Mouse (Mus musculus): ENCODE data around the gene Ankrd44.

Gene Ankrd44

GRCm38 (mm10) chr1:54851610-54852009, 74.6 kb downstream of the Ankrd44 start:
- DNase-seq (ENCODE audit: low read depth, low spot score) = no peak

GRCm38 (mm10) chr1:54850077-54850476, 76.1 kb downstream of the Ankrd44 start:
- no peak for DNase-seq (ENCODE audit: low read depth, low spot score)

GRCm38 (mm10) chr1:54847238-54847637, 78.9 kb downstream of the Ankrd44 start:
- DNase-seq (ENCODE audit: low read depth, low spot score) = peak; percentile 61

GRCm38 (mm10) chr1:54846346-54847000, 79.7 kb downstream of the Ankrd44 start:
- DNase-seq (ENCODE audit: low read depth, low spot score) = no peak

- DNase-seq (ENCODE audit: low read depth, low spot score) = no peak
Observed at GRCm38 (mm10) chr1:54844361-54844760, 81.8 kb downstream of the Ankrd44 start.

- DNase-seq (ENCODE audit: low read depth, low spot score) = no peak
Observed at GRCm38 (mm10) chr1:54842765-54843461, 83.3 kb downstream of the Ankrd44 start.

GRCm38 (mm10) chr1:54841788-54842187, 84.4 kb downstream of the Ankrd44 start:
- DNase-seq (ENCODE audit: low read depth, low spot score) = peak; percentile 89

GRCm38 (mm10) chr1:54840040-54840439, 86.1 kb downstream of the Ankrd44 start:
- DNase-seq (ENCODE audit: low read depth, low spot score) = peak; percentile 55

- no peak for DNase-seq (ENCODE audit: low read depth, low spot score)
Observed at GRCm38 (mm10) chr1:54838486-54838805, 87.7 kb downstream of the Ankrd44 start.

GRCm38 (mm10) chr1:54837721-54838485, 88.3 kb downstream of the Ankrd44 start:
- DNase-seq (ENCODE audit: low read depth, low spot score) = no peak

- no peak for DNase-seq (ENCODE audit: low read depth, low spot score)
Observed at GRCm38 (mm10) chr1:54835661-54836205, 90.5 kb downstream of the Ankrd44 start.

GRCm38 (mm10) chr1:54833221-54833620, 93.0 kb downstream of the Ankrd44 start:
- DNase-seq (ENCODE audit: low read depth, low spot score) = no peak

- peak; percentile 80 for DNase-seq (ENCODE audit: low read depth, low spot score)
Observed at GRCm38 (mm10) chr1:54832765-54833164, 93.4 kb downstream of the Ankrd44 start.

GRCm38 (mm10) chr1:54830223-54830622, 96.0 kb downstream of the Ankrd44 start:
- DNase-seq (ENCODE audit: low read depth, low spot score) = no peak

- no peak for DNase-seq (ENCODE audit: low read depth, low spot score)
Observed at GRCm38 (mm10) chr1:54829681-54830213, 96.4 kb downstream of the Ankrd44 start.

- peak; percentile 77 for DNase-seq (ENCODE audit: low read depth, low spot score)
Observed at GRCm38 (mm10) chr1:54827827-54828226, 98.4 kb downstream of the Ankrd44 start.

- DNase-seq (ENCODE audit: low read depth, low spot score) = no peak
Observed at GRCm38 (mm10) chr1:54827351-54827750, 98.8 kb downstream of the Ankrd44 start.

GRCm38 (mm10) chr1:54826426-54826986, 99.7 kb downstream of the Ankrd44 start:
- no peak for DNase-seq (ENCODE audit: low read depth, low spot score)

GRCm38 (mm10) chr1:54825718-54826425, 100.3 kb downstream of the Ankrd44 start:
- no peak for DNase-seq (ENCODE audit: low read depth, low spot score)

- DNase-seq (ENCODE audit: low read depth, low spot score) = no peak
Observed at GRCm38 (mm10) chr1:54824106-54824808, 101.9 kb downstream of the Ankrd44 start.
